Mouse (Mus musculus) cerebellum, postnatal 25 days (tissue): ENCODE measurements around the gene Mcoln2.

ENCODE experiments used
- DNase-seq, 2 experiments: peaks; one replicate each; pipeline ENCODE4 v3.0.0; 2021; ENCODE audit warnings: mixed read lengths in 2 of 2

Gene Mcoln2

GRCm38 (mm10) chr3:146146131-146146530 is 3.5 kb upstream of the Mcoln2 start:
- no peak for DNase-seq

GRCm38 (mm10) chr3:146150058-146150400 is 396 bp downstream of the Mcoln2 start:
- peak in 1 of 2 experiments; percentile 14 for DNase-seq

GRCm38 (mm10) chr3:146150560-146150959 is 927 bp downstream of the Mcoln2 start:
- no peak for DNase-seq

- no peak for DNase-seq
These were observed 1.7 kb downstream of the Mcoln2 start for GRCm38 (mm10) chr3:146151328-146151727.

- DNase-seq = no peak
These were observed 2.1 kb downstream of the Mcoln2 start for GRCm38 (mm10) chr3:146151755-146152154.

- DNase-seq = no peak
These were observed 2.7 kb downstream of the Mcoln2 start for GRCm38 (mm10) chr3:146152348-146152747.

GRCm38 (mm10) chr3:146152913-146153312 is 3.3 kb downstream of the Mcoln2 start:
- no peak for DNase-seq

- DNase-seq = no peak
These were observed 4.4 kb downstream of the Mcoln2 start for GRCm38 (mm10) chr3:146153862-146154611.

GRCm38 (mm10) chr3:146155628-146156576 is 6.3 kb downstream of the Mcoln2 start:
- DNase-seq = no peak

GRCm38 (mm10) chr3:146156811-146157210 is 7.2 kb downstream of the Mcoln2 start:
- DNase-seq = no peak

- DNase-seq = no peak
These were observed 8.4 kb downstream of the Mcoln2 start for GRCm38 (mm10) chr3:146158039-146158438.

GRCm38 (mm10) chr3:146159360-146159759 is 9.7 kb downstream of the Mcoln2 start:
- no peak for DNase-seq

- DNase-seq = no peak
These were observed 12.6 kb downstream of the Mcoln2 start for GRCm38 (mm10) chr3:146162197-146162596.

- DNase-seq = no peak
These were observed 19.7 kb downstream of the Mcoln2 start for GRCm38 (mm10) chr3:146169356-146169755.

- no peak for DNase-seq
These were observed 23.4 kb downstream of the Mcoln2 start for GRCm38 (mm10) chr3:146173030-146173429.

GRCm38 (mm10) chr3:146174215-146174614 is 24.6 kb downstream of the Mcoln2 start:
- no peak for DNase-seq

GRCm38 (mm10) chr3:146177295-146177694 is 27.7 kb downstream of the Mcoln2 start:
- no peak for DNase-seq

- peak; percentile 79 to 91 for DNase-seq
These were observed 28.3 kb downstream of the Mcoln2 start for GRCm38 (mm10) chr3:146177748-146178582.

GRCm38 (mm10) chr3:146180341-146180740 is 30.7 kb downstream of the Mcoln2 start:
- DNase-seq = no peak

GRCm38 (mm10) chr3:146180986-146181385 is 31.4 kb downstream of the Mcoln2 start:
- peak; percentile 19 to 52 for DNase-seq

GRCm38 (mm10) chr3:146184992-146185657 is 35.5 kb downstream of the Mcoln2 start:
- peak; percentile 36 to 62 for DNase-seq

GRCm38 (mm10) chr3:146186033-146186432 is 36.4 kb downstream of the Mcoln2 start:
- DNase-seq = no peak
